Mouse (Mus musculus): ENCODE measurements at regions not wholly inside any gene's neighbourhood (a gene's known extent, or its start where the extent isn't known, plus 50 kb on each side); places are given as distances from the start of the nearest gene placed in this dataset.

GRCm38 (mm10) chr17:66246031-66246534 lies 122.8 kb downstream of the Ddx11 start:
- intact Hi-C loops (cut with DNase I): no loop called here
- DNase-seq: no peak

GRCm38 (mm10) chr17:66251495-66251894 lies 128.2 kb downstream of the Ddx11 start:
- no peak for DNase-seq
- intact Hi-C loops (cut with DNase I): no loop called here

- DNase-seq: no peak
- intact Hi-C loops (cut with DNase I): no loop called here
Observed at GRCm38 (mm10) chr17:66252926-66253325, 129.6 kb downstream of the Ddx11 start.

- intact Hi-C loops (cut with DNase I): no loop called here
- no peak for DNase-seq
Observed at GRCm38 (mm10) chr17:66259697-66260096, 136.4 kb downstream of the Ddx11 start.

- intact Hi-C loops (cut with DNase I): no loop called here
- no peak for DNase-seq
Observed at GRCm38 (mm10) chr17:66262681-66263240, 139.4 kb downstream of the Ddx11 start.

- DNase-seq: no peak
- intact Hi-C loops (cut with DNase I): no loop called here
Observed at GRCm38 (mm10) chr17:66263405-66263804, 140.1 kb downstream of the Ddx11 start.

- intact Hi-C loops (cut with DNase I): no loop called here
- no peak for DNase-seq
Observed at GRCm38 (mm10) chr17:66266803-66267202, 143.5 kb downstream of the Ddx11 start.

GRCm38 (mm10) chr17:66267831-66268230 lies 144.5 kb downstream of the Ddx11 start:
- intact Hi-C loops (cut with DNase I): no loop called here
- DNase-seq: no peak

GRCm38 (mm10) chr17:66269567-66269966 lies 146.2 kb downstream of the Ddx11 start:
- no peak for DNase-seq
- intact Hi-C loops (cut with DNase I): no loop called here

- intact Hi-C loops (cut with DNase I): no loop called here
- no peak for DNase-seq
Observed at GRCm38 (mm10) chr17:66271906-66272305, 148.6 kb downstream of the Ddx11 start.

GRCm38 (mm10) chr17:66276778-66277177 lies 153.5 kb downstream of the Ddx11 start:
- intact Hi-C loops (cut with DNase I): no loop called here
- DNase-seq: no peak

GRCm38 (mm10) chr17:66278037-66278436 lies 154.7 kb downstream of the Ddx11 start:
- DNase-seq: no peak
- intact Hi-C loops (cut with DNase I): no loop called here

GRCm38 (mm10) chr17:66285295-66285694 lies 162.0 kb downstream of the Ddx11 start:
- no peak for DNase-seq
- intact Hi-C loops (cut with DNase I): no loop called here
